Mouse (Mus musculus) urinary bladder, postnatal 4 days (tissue): ENCODE results near the gene Hs3st3b1.

Experiments used
- DNase-seq, 2 experiments: peaks; one replicate each; pipeline ENCODE4 v3.0.0; 2021 to 2022; ENCODE audit warnings: low spot score in 2 of 2

Hs3st3b1 gene

DNA sequence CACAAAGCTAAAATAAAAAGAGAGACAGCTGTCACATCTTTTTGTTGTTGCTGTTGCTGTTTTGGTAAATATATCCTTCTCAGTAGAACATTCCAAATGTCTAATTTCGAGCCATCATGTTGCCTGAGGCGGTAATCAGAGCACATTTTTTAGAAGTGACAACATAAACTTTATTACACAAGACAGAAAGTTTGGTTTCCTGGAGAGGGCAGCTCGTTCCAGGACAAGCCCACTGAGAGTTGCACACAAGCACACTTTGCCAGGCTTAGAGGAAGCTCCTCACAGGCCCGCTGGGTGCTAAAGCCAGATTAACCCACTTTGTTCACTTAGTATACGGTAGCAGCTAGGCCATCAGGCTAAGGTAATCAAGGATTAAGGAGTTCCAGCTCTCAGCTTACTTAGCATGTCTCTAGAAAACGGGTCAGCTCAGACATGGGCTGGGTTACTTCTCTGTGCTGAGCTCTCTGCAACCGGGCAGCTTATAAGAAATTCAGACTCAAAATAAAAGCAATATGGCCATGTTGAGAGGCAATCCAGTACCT, 30.5 kb downstream of the Hs3st3b1 start:
- DNase-seq = no peak

DNA sequence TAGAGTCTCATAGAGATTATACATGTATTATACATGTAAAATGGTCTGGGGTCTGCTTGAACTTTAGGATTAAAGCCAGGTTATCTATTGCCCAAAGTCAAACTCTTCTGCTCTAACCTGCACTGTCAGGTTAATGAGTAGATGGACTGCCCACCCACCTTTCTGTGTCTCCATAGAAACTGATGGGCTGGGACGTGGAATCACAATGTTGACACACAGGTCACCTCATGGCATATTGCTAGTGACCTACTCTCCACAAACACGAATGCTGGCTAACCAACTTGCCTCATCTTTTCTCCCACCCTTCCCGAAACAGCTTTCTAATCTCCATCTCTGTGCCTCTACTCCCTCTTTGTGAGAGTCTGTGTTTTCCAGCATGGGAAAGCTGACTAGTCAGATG, 38.7 kb downstream of the Hs3st3b1 start:
- DNase-seq = no peak

DNA sequence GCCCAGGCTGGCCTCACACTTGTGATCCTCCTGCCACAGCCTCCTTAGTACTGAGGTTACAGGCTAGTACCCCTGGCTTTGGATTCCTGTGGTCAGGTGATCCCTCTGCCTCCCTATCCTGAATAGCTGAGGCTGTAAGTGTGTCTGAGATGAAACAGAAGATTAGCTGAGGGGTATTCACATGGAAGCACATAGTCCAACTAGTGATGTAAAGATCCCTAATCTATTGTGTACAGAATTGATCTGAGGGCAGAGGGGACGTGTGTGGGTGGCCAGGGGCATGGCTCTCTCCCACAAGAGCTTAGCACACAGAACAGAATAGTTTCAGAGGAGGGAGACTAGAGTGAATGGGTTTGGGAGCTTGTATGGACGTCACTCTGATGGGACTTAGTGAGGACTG, 41.8 kb downstream of the Hs3st3b1 start:
- no peak for DNase-seq

DNA sequence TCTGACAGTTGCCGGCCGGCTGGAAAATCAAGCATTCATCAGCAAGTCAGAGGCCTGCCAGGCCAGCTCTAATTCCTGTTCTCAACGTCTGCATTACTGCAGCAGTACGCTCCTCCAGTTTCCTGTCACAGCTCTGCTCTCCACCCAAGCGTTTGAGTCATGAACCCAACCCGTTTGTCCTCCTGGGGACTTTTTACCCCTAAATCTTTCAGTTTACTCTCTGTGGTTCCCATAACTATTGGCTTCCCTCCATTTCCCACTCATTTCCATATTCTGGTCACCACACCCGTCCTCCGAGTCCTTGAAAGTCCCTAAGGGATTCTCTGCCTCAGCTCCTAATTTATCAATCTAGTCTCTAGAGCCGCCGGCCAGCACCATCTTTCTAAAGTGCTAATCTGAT, 42.8 kb downstream of the Hs3st3b1 start:
- DNase-seq = no peak

DNA sequence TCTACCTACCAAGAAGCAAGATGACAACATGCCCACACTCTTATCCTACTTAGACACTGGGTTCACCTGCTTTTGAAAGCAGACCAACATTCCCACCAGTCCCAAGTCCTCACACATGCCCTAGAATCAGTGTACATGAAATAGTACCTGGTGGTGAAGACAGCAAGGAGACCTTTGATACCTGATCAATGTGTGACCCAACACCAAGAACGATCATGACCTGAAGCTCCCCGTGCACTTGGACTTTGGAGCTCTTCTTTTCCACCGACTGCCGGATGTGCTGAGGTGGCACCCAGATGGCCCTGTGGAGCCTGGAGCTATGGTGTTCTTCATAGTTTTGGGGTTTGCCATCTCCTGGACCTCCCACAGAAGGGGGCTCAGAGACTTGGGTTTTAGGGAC, 43.5 kb downstream of the Hs3st3b1 start:
- no peak for DNase-seq

DNA sequence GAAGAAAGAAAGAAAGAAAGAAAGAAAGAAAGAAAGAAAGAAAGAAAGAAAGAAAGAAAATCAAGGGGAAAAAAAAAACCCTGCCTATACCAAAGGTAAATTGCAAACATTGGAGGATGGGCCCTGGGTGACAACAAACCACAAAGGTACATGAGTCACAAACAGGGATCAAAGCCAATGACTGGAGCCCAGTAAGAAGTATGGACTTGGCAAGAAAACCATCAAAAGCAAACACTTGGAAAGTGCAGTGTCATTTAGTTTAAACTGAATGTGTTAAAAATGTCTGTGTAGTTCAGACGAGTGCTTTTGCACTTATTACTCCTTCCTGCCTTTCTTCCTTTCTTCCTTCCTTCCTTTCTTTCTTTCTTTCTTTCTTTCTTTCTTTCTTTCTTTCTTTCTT, 59.3 kb downstream of the Hs3st3b1 start:
- no peak for DNase-seq

DNA sequence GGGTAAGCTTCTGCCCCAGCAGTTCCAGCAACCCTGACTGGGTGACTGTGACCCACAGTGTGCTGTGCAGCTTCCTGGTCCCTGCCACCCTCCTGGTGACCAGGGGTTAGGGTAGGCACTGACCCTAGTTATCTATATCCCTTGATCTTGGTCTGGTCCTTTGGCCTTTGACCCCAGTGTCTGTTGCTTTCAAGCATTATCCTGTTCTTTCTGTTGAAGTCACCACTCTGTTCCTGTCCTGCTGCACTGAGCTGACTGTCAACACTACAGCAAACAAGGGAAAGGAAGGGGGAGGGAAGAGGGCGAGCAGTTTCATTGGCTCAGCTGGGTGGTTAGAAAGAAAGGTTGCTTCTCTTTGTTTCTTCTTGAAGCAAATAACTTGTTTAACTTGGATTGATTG, 60.1 kb downstream of the Hs3st3b1 start:
- no peak for DNase-seq

DNA sequence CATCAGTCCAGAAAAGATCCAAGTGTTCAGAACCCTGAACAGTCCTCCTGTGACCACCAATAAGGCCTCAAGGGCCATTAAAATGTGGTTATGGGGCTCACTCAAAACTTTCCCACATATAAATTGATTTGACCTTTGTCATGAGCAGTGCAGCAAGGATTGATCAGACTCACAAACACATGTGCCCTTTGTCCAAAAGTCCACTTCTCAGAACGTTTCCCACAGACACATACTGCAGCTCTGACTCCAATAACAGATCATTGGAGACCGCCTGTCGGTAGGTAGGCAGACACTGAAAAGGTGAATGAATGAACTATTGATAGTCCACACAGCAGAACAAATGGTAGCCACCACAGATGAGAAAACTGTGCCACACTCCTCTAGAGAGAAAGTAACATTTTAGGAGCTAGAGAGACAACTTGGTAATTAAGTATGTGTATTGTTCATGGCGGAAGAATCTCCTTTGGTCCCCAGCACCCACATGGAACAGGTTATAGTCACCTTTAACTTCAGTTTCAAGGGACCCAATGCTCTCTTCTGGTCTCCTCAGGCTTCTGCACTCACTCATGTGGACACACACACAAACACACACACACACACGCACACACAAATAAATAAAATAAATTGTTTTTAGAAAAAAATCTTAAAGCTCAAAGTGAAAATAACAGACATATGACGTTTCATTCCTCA, 70.9 kb downstream of the Hs3st3b1 start:
- no peak for DNase-seq

DNA sequence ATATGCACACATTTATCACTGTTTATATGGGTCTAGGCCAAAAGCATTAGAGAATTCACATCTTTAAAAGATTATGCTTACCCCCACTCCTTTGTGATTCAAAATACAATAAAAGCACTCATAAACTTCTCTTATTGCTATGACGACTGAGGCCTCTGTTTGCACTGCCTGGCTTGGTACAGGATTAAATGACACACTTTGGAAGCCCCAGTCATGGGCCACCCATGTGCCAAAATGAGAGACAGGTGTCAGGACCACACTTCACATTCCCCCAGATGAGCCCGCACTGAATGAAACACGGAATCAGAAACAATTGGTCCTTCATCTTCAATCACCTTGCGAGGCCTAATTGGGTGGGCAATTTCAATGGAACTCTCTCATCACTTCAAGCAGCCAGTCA, 71.8 kb downstream of the Hs3st3b1 start:
- DNase-seq = no peak

DNA sequence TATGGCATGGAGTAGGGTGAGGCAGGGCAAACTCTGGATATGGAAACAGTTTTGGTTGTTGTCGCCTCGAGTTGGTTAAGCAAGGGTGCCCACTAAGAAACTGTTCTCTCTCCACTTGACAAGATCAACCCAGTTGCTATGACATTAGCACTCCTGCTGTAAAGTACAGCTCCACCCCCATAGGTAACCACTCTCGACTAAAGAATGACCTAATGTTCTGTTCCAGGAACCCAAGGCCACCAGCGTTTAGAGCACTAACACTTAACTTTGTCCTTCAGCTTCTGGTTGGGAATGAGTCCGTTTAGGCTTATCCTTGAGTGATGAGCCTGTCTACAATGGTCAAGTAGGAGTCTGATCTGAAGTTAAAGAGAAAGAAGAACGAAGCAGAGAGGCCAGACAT, 76.7 kb downstream of the Hs3st3b1 start:
- DNase-seq = no peak

DNA sequence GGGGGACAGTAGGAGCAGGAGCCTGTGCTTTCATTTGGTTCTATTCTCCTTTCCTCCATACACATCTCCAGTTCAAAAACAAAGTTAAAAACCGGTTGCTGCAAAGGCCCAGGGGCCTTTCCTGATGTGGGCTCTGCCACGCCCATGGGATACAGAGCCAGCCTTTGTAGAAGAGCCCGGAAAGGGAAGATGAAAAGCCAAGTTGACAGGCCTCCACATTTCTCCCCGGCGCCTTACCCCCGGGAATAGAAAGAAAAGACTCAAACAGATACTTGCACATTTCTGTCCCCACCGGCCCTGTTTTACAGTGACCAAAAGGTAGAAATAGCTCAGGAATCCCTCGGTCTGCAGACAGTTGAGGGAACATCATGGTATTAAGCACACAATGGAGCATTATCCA, 77.4 kb downstream of the Hs3st3b1 start:
- no peak for DNase-seq

DNA sequence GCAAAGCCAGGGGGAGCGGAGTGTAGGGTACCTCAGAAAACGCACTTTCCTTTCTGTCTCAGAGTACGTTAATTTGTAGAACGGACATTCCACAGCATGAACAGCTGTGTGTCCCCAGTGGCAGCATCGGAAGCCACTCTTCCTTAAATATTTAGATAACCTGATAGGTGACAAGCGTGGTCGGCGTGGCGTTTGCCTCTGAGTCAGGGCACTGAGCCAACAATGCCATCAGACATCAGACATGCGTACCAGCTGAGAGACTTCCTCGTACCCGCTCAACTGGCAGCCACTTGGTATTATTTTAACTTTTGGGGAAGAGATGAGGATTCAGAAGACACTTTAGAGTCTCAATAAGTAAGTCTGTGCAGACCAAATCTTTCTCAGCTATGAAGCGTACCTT, 84.6 kb downstream of the Hs3st3b1 start:
- DNase-seq = no peak
